Mouse (Mus musculus): Measurements from ENCODE around the gene 4933428G20Rik. TPM values are rescaled to one million over a fixed set of nuclear protein-coding genes. Genes with fewer than 3 reads are reported as not detected.

The 4933428G20Rik gene
- not detected for polyA plus RNA-seq (2017; shearing (Covaris generic))

GRCm38 (mm10) chr11:97499865-97500719 is at the start of gene 4933428G20Rik:
4933428G20Rik (minus strand) TSS chr11:97500340.
- ATAC-seq: no peak

GRCm38 (mm10) chr11:97548757-97549156 is 48.6 kb upstream of the 4933428G20Rik start:
- no peak for ATAC-seq

GRCm38 (mm10) chr11:97547957-97548706 is 48.0 kb upstream of the 4933428G20Rik start:
- ATAC-seq: no peak

- no peak for ATAC-seq
Measured at GRCm38 (mm10) chr11:97546804-97547411, 46.8 kb upstream of the 4933428G20Rik start.

DNA sequence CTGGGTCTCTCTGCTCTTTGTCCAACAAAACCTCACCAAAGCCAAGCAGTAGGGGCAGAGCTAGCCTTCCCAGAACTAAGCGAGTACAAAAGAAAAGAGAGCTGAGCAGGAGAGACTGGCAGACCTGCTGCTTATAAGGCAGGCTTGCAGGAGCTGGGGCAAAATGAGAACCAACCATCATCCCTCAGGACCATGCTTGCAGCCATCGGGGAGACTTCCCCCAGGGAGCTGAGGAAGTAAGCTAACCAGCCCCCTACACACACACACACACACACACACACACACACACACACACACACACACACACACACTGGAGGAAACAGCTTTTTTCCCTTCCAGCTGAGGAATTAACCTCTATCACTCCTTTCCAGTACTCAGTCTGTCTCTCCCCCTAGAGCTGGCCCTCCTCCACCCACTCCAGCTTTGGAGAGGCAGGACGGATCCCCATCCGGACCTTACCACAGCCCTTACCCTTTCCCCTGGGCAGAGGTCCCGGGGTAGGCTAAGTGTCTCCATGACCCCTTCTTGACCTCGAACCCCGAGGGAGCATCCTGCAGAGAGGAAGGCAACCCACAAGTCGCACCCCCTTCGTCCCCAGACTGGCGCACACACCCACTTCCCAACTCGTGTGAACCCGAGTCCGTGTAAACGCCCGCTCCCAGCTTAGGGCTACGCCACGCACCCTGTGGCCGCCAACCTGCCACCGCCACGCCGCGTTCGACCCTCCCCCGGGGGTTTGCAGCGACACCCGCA is 45.8 kb upstream of the 4933428G20Rik start:
- ATAC-seq: no peak

- no peak for ATAC-seq
Measured at GRCm38 (mm10) chr11:97543883-97544282, 43.7 kb upstream of the 4933428G20Rik start.

GRCm38 (mm10) chr11:97543181-97543733 is 43.1 kb upstream of the 4933428G20Rik start:
- ATAC-seq: no peak

- ATAC-seq: no peak
Measured at GRCm38 (mm10) chr11:97542171-97543150, 42.3 kb upstream of the 4933428G20Rik start.

DNA sequence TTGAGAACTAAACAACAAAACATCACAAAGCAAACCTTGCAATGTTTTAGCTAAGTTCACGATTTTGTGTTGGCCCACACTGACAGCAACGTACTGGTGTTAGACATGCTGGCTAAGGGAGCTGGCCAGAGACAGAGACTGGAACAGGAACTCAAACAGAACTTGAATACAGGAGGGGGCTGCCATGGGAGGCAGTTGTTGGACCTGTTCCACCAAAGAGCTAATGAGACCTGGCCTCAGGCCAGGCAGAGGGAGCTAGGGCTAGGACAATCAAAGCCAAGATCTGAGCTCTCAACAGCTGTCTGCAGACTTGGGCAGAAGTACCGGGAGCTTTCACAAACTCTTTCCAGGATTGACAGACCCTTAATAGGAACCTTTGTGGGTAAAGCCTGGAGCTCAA is 40.5 kb upstream of the 4933428G20Rik start:
- no peak for ATAC-seq

DNA sequence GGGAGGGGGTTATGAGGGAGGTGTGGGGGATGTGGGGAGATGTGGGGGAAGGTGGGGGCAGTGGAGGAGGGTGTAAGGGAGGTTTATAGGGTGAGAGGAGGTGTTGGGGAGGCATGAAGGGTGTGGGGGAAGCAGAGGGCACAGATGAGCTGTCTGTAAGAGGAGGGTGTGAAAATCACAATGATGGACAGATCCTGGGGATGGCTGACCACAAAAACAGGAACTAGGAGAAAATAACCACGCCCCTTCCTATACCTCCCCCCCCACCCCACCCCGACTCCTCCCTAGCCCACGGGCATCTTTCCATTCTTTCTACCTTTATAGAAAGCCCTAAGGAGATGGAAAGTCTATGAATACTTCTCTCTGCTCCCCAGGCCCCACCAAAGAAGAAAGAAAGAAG is 40.0 kb upstream of the 4933428G20Rik start:
- ATAC-seq: no peak

- ATAC-seq: no peak
Measured at GRCm38 (mm10) chr11:97539622-97540021, 39.5 kb upstream of the 4933428G20Rik start.

GRCm38 (mm10) chr11:97537580-97538089 is 37.5 kb upstream of the 4933428G20Rik start:
- no peak for ATAC-seq

- ATAC-seq: no peak
Measured at GRCm38 (mm10) chr11:97536835-97537579, 36.9 kb upstream of the 4933428G20Rik start.

DNA sequence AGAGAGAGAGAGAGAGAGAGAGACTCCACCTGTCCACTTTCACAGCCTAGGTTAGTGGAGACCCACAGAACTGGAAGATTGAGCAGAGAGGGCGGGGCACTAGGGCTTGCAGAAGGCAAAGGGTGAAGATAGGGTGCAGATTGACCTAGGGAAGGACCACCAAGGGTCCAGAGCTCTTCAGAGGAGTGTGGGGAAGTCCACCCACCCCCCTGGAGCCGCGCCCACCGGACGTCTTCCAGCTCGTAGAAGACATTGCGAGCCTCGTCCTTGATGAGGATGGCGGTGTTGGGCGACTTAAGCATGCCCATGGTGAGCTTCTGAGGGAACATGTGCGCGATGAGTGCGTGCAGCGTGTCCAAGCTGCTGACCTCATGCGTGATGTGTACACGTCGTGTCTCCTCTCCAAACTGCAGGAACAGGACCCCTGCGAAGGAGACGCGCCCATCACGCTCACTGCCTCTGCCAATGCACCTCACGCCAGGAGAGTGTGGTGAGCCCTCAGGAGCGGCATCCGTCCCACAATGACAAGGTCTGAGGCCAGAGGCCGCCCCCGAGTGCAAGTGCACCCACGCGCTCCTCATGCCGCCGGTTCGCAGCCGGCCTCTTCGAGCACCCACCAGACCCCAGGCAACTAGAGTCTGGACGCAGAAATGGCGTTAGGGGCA is 36.1 kb upstream of the 4933428G20Rik start:
- ATAC-seq: no peak

- no peak for ATAC-seq
Measured at GRCm38 (mm10) chr11:97535660-97536059, 35.5 kb upstream of the 4933428G20Rik start.

DNA sequence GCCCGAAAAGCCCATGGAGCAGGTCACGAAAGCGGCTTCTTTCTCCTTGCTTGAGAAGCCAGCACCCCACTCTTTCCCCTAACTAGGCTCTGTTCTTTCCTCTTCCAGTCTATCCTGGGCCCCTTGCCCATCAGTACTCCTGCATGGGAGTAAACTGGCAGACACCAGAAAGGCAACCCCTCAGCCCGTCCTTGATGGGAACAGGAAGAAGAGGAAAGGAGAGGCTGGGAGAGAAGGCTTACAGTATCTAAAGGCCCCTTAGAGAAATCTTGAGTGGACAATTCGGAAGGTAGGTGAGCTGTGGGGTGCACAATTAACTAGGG is 35.1 kb upstream of the 4933428G20Rik start:
- ATAC-seq: no peak

- no peak for ATAC-seq
Measured at GRCm38 (mm10) chr11:97534442-97535307, 34.5 kb upstream of the 4933428G20Rik start.

DNA sequence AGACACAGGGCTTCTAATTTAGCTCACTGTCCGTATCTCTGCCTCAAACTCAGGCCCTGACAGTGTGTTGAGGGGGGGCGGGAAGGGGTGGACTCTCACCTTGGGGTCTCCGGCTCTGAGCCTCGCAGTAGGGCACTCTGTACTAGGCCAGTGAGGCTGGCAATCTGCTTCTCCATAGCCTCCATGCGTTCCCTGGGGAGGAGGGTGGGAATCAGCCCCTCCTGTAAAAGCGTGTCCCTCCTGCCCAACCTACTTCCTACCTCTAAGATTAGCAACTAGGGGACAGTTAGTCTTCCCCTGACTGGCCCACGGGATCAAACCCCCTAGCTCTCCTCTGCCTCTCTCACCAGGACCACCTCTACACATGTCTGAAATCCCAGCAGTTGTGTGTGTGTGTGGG is 33.5 kb upstream of the 4933428G20Rik start:
- ATAC-seq: no peak
